Mouse (Mus musculus) erythroblast, embryonic 14.5 days (primary cell): ENCODE data around the gene Fzd1.

Source experiments
- GATA1 ChIP-seq: IDR thresholded peaks from 2 replicates; pipeline ENCODE4 v1.6.1; 2012; ENCODE audit warnings: low read length, inconsistent platforms, mixed read lengths
- TAL1 ChIP-seq: IDR thresholded peaks from 3 replicates; pipeline ENCODE4 v1.6.1; 2012; ENCODE audit warnings: low read length, inconsistent platforms, mixed read lengths

DNA sequence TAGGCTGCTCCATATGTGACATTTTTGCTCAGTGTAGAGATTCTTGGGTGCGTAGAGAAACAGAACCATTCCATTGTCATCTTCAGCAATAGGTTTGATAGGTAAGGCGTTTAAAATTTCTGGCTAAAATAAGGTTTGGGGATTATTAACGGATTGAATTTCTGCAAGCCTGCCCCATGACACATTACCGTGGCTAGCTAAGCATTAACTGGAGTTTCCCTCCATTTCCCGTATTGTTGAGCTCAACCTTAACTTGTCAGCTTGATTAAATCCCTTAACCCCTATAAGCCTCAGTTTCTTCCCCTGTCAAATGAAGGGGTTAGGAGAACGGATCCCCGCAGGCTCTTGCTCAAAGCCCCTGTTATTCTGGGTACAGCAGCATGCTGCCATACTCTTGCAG lies 22.4 kb downstream of the Fzd1 start:
- TF ChIP-seq TAL1 (no peak), GATA1 (no peak)
